Mouse (Mus musculus): ENCODE data around the gene Col28a1. TPM values are rescaled to one million over a fixed set of nuclear protein-coding genes. Genes with fewer than 3 reads are reported as not detected.

The Col28a1 gene
- not detected in 2 replicates for polyA plus RNA-seq (2012)

DNA sequence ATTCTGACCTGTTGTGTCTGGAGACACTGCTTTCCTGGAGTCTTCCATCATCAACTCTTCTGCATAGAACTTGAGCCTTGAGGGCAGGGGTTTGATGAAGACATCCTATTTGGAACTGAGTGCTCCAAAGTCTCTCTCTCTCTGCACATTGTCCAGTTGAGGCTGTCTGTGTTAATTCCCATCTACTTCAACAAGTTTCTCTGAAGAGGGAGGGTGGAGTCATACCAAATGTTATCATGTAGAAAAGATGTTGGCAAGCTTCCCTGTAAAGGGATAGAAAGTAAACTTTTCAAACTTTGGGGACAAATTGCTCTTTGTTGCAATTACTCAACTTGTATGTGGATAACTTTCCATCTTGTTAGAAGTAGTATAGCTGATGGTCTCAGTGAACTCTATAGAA is at the start of gene Col28a1:
TSS of gene Col28a1 (minus strand) at position 101 of the 400 bp plus-strand sequence.
- H3K27me3 ChIP-seq (ENCODE audit: control insufficient read depth) = no peaks in the 10 kb centered on the region
- H3K36me3 ChIP-seq (ENCODE audit: control insufficient read depth) = no peaks in the 10 kb centered on the region
- TF ChIP-seq TAL1 (IDR thresholded peaks at IDR 0.05; ENCODE audit: low read length) = no peak
- TF ChIP-seq GATA1 (IDR thresholded peaks at IDR 0.05; ENCODE audit: low read length) = no peak
- no peak within 1 kb of the TSS for H3K4me3 ChIP-seq (replicated peaks)
- H3K4me1 ChIP-seq (ENCODE audit: control insufficient read depth) = no peaks in the 10 kb centered on the region
- H3K9me3 ChIP-seq (ENCODE audit: control insufficient read depth, low read length) = peaks cover 10% of the 10 kb centered on the region

DNA sequence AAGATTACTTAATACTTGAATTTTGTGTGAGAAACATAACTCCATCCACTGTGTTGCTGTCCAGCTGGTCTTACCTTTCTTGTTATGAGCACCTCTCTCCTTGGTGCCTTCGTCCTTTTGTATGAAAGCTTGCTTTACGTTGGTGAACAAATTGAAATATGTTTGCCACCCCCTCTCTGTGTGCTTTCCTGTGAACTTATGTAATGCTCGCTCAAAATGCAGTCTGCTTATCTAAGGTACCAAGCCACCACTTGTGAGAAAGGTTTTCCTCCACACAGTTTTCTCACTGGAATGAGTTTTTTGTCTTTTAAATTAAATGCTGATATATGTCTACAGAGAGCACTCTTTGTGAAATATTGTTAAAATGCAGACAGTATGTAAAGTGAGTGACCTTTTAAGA is 36.2 kb upstream of the Col28a1 start:
- Histone ChIP-seq H3K27me3 (ENCODE audit: control insufficient read depth) (no peaks in the 10 kb centered on the region), H3K9me3 (ENCODE audit: control insufficient read depth, low read length) (no peaks in the 10 kb centered on the region), H3K36me3 (ENCODE audit: control insufficient read depth) (peaks cover 76% of the 10 kb centered on the region), H3K4me3 (replicated peaks) (no peak overlapping the region), H3K4me1 (ENCODE audit: control insufficient read depth) (no peaks in the 10 kb centered on the region)
- TF ChIP-seq TAL1 (IDR thresholded peaks at IDR 0.05; ENCODE audit: low read length) = no peak
- no peak for TF ChIP-seq GATA1 (IDR thresholded peaks at IDR 0.05; ENCODE audit: low read length)

DNA sequence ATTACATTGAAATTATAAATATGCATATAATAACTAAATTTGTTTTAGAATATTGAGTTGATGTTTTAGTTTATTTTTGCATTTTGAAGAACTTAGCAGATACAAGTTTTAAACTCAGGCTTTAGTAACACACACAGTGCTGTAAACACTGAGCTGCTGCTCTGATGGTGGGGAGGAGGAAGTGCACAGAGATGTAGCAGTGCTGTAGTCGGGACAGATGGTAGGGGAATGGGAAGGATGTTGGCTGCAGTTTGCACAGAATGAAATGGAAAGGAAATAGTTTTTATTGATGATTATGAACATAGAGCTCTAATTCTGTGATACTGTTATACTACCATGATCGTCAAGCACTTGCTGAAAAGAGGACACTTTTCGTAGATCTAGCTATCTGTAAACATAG is 34.6 kb upstream of the Col28a1 start:
- Histone ChIP-seq H3K36me3 (ENCODE audit: control insufficient read depth) (peaks cover 74% of the 10 kb centered on the region), H3K27me3 (ENCODE audit: control insufficient read depth) (no peaks in the 10 kb centered on the region)
- no peak for TF ChIP-seq TAL1 (IDR thresholded peaks at IDR 0.05; ENCODE audit: low read length)
- TF ChIP-seq GATA1 (IDR thresholded peaks at IDR 0.05; ENCODE audit: low read length) = no peak

DNA sequence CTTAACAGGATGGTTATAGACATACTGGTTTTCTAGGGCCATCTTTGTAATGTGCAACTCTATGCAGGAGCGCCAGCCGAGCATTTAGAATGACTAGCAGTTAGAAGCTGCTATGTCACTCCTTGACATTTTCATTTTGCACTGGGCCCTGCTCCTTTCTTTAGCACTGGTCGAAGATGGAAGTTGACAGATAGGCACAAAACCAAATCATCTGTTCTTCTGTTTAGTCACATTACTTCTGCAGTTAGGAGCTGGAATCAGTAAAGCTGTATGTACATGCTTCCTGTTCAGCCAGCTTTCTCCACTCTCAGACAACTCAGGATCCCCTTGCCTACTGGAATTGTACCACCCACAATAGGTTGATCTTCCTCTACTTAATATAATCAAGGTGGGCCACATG is 18.2 kb upstream of the Col28a1 start:
- Histone ChIP-seq H3K27me3 (ENCODE audit: control insufficient read depth) (no peaks in the 10 kb centered on the region), H3K9me3 (ENCODE audit: control insufficient read depth, low read length) (no peaks in the 10 kb centered on the region), H3K4me3 (replicated peaks) (peak overlapping the region; percentile 88), H3K4me1 (ENCODE audit: control insufficient read depth) (peaks cover 17% of the 10 kb centered on the region), H3K36me3 (ENCODE audit: control insufficient read depth) (peaks cover 38% of the 10 kb centered on the region)
- TF ChIP-seq TAL1 (IDR thresholded peaks at IDR 0.05; ENCODE audit: low read length) (no peak), GATA1 (IDR thresholded peaks at IDR 0.05; ENCODE audit: low read length) (no peak)

More for the DNA sequence above, 34.6 kb upstream of the Col28a1 start:
- no peaks in the 10 kb centered on the region for H3K4me1 ChIP-seq (ENCODE audit: control insufficient read depth)
- H3K4me3 ChIP-seq (replicated peaks) = no peak overlapping the region
- no peaks in the 10 kb centered on the region for H3K9me3 ChIP-seq (ENCODE audit: control insufficient read depth, low read length)

DNA sequence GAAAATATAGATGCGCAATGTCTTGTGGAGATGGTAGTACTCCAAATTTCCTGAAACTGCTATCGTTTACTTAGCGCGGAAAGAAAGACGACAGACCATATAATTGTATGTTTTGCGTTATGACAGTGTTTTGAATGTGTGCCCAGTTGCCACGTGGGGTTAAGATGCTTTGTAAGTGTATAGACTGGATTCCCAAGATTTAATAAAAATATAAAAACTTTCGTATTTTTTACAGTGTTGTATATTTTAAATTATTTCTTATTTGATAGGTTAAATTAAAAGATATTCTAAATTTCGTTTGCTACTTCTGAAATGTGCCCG is 17.4 kb upstream of the Col28a1 start:
- Histone ChIP-seq H3K36me3 (ENCODE audit: control insufficient read depth) (peaks cover 29% of the 10 kb centered on the region), H3K4me1 (ENCODE audit: control insufficient read depth) (peaks cover 17% of the 10 kb centered on the region), H3K27me3 (ENCODE audit: control insufficient read depth) (no peaks in the 10 kb centered on the region), H3K9me3 (ENCODE audit: control insufficient read depth, low read length) (no peaks in the 10 kb centered on the region), H3K4me3 (replicated peaks) (peak overlapping the region; percentile 88)
- no peak for TF ChIP-seq GATA1 (IDR thresholded peaks at IDR 0.05; ENCODE audit: low read length)
- TF ChIP-seq TAL1 (IDR thresholded peaks at IDR 0.05; ENCODE audit: low read length) = no peak

DNA sequence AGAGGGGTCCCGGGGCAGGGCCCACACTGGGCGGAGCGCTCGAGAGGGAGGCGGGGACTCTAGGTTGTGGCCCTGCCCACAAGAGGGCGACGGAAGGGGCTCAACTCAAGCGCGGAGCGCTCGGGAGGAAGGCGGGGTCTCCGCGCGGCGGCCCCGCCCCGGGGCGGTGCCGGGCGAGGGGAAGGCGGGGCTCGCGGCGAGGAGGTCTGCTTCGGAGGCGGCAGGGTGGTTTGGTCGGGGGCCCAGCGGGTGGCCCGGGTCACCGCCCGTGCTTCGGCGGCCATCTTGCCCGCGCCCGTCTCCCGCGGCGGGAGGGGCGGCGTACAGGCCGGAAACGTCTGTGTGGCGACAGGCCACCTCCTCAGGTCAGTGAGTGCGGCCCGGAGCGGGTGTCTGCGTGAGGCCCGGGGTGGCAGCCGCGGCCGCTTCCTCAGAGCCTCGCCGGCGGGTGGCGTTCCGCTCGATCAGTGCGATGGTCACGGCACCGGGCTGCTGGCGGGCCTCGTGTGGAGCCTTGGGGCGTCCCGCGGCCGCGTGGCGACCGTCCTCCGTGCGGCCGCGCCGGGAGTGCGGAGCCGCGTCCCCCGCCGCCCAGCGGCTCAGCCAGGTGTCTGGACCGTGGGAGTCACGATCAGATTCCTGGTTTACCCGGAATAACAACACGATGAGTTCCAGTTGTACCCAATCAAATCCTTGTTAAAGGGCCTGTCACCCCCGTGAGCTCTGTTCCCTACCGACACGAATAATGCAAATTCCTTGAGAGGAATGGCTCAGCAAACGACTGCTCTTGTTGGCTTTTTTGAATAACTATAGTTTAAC is 16.8 kb upstream of the Col28a1 start, which contains the start of gene Mios:
TSS of gene Mios (plus strand) at position 176 of the 819 bp plus-strand sequence.
- H3K4me1 ChIP-seq (ENCODE audit: control insufficient read depth) = peaks cover 17% of the 10 kb centered on the region
- no peaks in the 10 kb centered on the region for H3K9me3 ChIP-seq (ENCODE audit: control insufficient read depth, low read length)
- TF ChIP-seq TAL1 (IDR thresholded peaks at IDR 0.05; ENCODE audit: low read length) (no peak), GATA1 (IDR thresholded peaks at IDR 0.05; ENCODE audit: low read length) (no peak)
- peak within 1 kb of the TSS; percentile 88 for H3K4me3 ChIP-seq (replicated peaks)
- H3K36me3 ChIP-seq (ENCODE audit: control insufficient read depth) = peaks cover 25% of the 10 kb centered on the region
- H3K27me3 ChIP-seq (ENCODE audit: control insufficient read depth) = no peaks in the 10 kb centered on the region

DNA sequence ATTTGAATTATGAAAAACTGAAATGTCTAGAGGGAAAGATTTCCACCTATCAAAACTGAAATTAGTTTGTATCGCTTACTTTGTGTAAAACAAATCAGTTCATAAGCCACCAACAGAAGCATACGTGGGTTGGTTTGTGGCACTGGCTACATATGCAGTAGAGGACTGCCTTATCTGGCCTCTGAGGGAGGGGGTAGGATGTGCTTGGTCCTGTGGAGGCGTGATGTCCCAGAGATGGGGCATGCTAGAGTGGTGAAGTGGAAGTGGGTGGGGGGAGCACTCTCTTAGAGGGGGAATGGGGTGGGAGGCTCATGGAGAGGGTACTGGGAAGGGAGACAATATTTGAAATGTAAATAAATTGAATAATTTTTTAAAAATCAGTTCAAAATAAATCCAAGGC is 2.5 kb downstream of the Col28a1 start:
- Histone ChIP-seq H3K4me1 (ENCODE audit: control insufficient read depth) (no peaks in the 10 kb centered on the region), H3K9me3 (ENCODE audit: control insufficient read depth, low read length) (no peaks in the 10 kb centered on the region), H3K36me3 (ENCODE audit: control insufficient read depth) (no peaks in the 10 kb centered on the region), H3K27me3 (ENCODE audit: control insufficient read depth) (no peaks in the 10 kb centered on the region), H3K4me3 (replicated peaks) (no peak overlapping the region)
- TF ChIP-seq GATA1 (IDR thresholded peaks at IDR 0.05; ENCODE audit: low read length) (no peak), TAL1 (IDR thresholded peaks at IDR 0.05; ENCODE audit: low read length) (no peak)

DNA sequence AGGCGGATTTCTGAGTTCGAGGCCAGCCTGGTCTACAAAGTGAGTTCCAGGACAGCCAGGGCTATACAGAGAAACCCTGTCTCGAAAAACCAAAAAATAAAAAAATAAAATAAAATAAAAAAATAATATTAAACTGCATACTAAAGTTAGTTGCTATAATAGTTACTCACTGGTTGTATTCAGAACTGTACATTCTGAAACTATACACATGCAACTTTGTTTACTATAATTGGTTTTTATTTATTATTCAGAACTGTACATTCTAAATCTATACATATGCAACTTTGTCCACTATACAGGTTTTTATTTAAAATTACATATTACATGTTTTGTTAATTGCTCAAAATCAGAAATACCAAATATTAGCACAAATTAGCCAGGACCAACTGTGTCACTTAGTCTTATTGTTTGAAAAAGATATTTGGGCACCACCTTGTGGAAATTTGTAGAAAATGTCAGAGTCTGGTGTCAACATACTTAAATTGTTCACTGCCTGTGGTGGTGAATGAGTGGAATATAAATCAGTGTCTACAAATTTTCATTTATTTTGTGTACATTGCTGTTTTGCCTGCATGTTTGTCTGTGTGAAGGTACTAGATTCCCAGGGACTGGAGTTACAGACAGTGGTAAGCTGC is 3.7 kb downstream of the Col28a1 start:
- TF ChIP-seq TAL1 (IDR thresholded peaks at IDR 0.05; ENCODE audit: low read length) = no peak
- no peaks in the 10 kb centered on the region for H3K36me3 ChIP-seq (ENCODE audit: control insufficient read depth)
- no peaks in the 10 kb centered on the region for H3K9me3 ChIP-seq (ENCODE audit: control insufficient read depth, low read length)
- H3K4me3 ChIP-seq (replicated peaks) = no peak overlapping the region
- H3K27me3 ChIP-seq (ENCODE audit: control insufficient read depth) = no peaks in the 10 kb centered on the region
- H3K4me1 ChIP-seq (ENCODE audit: control insufficient read depth) = no peaks in the 10 kb centered on the region

DNA sequence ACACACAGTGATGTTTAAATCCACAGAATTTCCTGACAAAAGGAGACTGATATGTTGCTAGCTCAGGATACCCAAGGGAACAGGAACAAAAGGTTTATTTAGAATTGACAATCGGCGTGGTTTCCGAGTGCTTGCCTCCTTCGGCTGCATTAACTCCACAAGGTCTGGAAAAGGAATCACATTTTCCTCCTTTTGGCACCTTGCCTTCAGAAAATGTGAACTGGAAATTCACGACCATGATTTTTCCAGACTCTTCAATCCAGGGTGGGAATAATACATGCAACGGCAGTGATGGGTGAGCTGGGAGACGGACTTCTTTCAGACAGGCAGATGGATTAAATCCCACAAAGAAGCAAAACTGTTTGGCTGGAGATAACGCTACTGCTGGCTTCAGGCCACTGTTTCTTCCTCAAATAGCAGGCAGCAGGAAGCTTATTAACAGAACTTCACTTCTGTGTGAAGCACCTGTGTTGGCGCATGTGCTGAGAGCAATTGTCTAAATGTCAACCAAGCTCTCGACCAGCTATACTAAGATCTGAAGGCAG is 13.9 kb downstream of the Col28a1 start:
- no peak overlapping the region for H3K4me3 ChIP-seq (replicated peaks)
- no peaks in the 10 kb centered on the region for H3K9me3 ChIP-seq (ENCODE audit: control insufficient read depth, low read length)
- TF ChIP-seq TAL1 (IDR thresholded peaks at IDR 0.05; ENCODE audit: low read length) (no peak), GATA1 (IDR thresholded peaks at IDR 0.05; ENCODE audit: low read length) (no peak)
- H3K4me1 ChIP-seq (ENCODE audit: control insufficient read depth) = no peaks in the 10 kb centered on the region
- no peaks in the 10 kb centered on the region for H3K27me3 ChIP-seq (ENCODE audit: control insufficient read depth)
- H3K36me3 ChIP-seq (ENCODE audit: control insufficient read depth) = no peaks in the 10 kb centered on the region

All from erythroblast, embryonic 14.5 days (primary cell).